Mouse (Mus musculus) brown adipose tissue, adult 24 weeks (tissue): Measurements from ENCODE around the gene Pgrmc2. TPM values are rescaled to one million over a fixed set of nuclear protein-coding genes. Genes with fewer than 3 reads are reported as not detected.

Experiments
- H3K27ac ChIP-seq: fragments of 200-500 bp; replicated peaks from 2 replicates; pipeline ENCODE4 v1.5.1; 2012; ENCODE audit warnings: low read depth, mild to moderate bottlenecking, low read length
- H3K4me1 ChIP-seq: fragments of 200-500 bp; 2 replicates; pipeline ENCODE4 v1.6.1; 2012; ENCODE audit warnings: low read length, mixed read lengths; ENCODE audit not compliant: control insufficient read depth, insufficient read depth, insufficient read length
- H3K4me3 ChIP-seq: fragments of 200-500 bp; 2 replicates; pipeline ENCODE4 v1.5.1; 2012; ENCODE audit warnings: low read depth, mild to moderate bottlenecking, low read length, moderate library complexity; ENCODE audit not compliant: insufficient read depth
- polyA plus RNA-seq: library from polyadenylated mRNA; stranded (reverse); fragments of >200 nt; gene quantifications from 2 replicates; pipeline ENCODE4 v1.2.4, GENCODE M21; 2012; ENCODE audit not compliant: missing spikeins, insufficient read depth, insufficient read length

Gene Pgrmc2
- polyA plus RNA-seq = 70.7 and 98.3 TPM in 2 replicates

DNA sequence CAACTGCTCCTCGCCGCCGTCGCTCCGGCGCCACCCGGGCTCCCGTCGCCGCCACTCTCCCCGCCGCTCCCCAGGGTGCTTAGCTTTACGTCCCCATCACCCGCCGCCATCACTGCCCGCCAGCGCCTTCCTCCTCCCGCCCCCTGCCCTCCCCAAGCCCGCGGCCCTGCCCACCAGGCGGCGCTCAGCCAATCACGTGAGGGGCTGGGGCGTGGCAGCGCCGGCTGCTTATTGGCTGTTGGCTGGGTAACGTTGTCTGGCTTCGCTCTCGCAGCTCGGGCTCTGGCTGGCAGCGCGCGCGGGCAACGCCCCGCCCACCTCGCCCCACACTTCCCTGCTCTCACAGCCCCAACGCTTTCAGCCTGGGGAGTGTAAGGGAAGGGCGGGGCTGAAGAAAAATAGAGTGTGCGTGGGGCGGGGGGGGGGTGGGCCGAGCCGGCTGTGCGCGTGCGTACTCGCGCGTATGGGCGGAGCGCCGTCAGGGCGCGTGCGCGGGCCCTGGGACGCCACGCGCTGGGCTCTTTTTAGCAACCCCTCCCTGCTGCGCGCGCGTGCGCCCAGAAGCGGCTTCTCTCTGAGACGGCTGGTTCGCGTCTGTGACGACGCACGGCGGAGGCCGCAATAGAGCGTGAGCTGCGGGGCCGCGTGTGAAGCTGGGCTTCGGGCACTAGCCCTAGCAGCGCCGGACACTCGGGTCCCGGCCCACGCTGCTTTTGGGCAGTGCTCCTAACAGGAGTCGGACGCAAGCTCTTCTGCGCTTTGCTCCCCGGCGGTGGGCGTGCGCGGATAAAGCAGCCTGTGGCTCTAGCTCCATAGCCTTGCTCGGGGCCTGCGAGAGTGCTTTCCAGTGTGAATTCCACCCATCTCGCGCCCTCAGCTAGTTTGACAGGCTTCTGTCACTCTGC lies at the start of gene Pgrmc2:
Gene Pgrmc2, minus strand, starts transcription at position 162 of the 905 bp plus-strand sequence.
- Histone ChIP-seq H3K27ac (peak within 1 kb of the TSS; percentile 66), H3K4me1 (no peaks in the 10 kb centered on the region)

DNA sequence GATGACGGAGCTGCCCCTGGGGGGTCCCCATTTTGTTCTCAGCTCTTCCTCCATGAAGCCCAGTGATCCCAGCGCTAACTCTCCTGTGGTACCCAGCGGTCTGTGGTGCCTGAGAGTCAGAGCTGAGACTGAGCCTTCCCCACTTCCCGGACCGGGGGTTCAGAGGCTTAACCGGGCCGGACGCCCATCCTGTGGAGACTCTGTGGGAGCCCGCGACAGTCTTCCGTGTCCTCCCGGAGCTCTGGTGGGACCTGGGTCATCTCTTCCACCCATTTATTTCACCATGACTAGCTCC lies 41.1 kb upstream of the Pgrmc2 start:
- H3K27ac ChIP-seq = no peak overlapping the region
- H3K4me1 ChIP-seq = no peaks in the 10 kb centered on the region
- H3K4me3 ChIP-seq = no peak overlapping the region

More for the DNA sequence above, at the start of gene Pgrmc2:
- peak within 1 kb of the TSS; percentile 82 for H3K4me3 ChIP-seq

DNA sequence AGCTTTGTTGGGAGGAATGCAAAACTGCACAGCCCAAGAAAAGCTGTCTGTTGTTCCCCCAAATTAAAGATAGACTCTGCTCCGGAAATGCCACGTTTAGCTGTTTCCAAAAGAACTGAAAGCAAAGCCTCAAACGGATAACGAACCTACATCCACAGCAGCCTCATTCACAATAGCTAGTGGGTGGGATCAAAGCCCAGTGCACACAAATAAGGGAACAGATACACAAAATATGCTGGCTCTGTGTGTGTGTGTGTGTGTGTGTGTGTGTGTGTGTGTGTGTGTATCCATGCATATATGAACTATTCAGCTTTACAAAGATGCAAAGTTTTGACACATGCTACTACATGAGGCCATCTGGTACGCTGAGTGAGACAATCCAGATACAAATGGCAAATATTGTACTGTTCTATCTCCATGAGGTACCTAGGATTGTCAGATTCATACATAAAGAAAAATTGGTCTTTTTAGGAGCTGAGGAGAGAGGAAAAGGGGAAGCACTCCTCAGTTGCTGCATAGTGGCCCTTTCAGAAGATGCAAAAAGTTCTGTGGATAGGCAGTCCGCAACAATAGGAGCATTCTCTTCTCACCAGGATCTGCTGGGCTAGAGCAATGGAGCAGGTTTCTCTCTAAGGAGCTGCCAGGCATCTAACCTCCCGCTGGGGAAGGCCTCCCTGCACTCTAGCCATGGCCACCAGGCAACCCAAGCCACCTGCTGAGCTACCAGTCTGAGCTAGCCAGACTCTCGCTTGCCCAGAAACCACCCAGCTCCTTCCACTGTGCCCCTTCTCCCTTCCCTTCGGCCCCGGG lies 40.5 kb upstream of the Pgrmc2 start:
- H3K4me1 ChIP-seq = no peaks in the 10 kb centered on the region
- no peak overlapping the region for H3K4me3 ChIP-seq
- H3K27ac ChIP-seq = no peak overlapping the region

DNA sequence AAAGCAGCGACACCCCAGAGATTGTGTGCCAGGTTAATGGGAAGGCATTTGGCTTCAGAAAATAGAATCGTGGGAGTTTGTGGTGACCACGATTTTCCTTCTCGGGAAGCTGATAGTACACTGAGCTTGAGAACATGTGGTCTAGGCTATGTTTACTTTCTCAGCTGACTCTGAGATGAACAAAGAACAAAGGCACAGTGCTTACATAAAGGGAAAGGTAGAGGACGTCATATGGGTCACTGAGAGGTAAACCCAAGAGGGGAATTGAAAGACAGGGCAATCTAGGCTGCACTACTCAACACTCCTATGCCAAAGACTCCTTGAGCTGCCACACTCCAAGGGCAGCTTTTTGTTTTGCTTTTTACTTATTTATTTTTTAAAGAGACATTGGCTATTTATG lies 35.3 kb upstream of the Pgrmc2 start:
- H3K4me3 ChIP-seq = no peak overlapping the region
- H3K4me1 ChIP-seq = no peaks in the 10 kb centered on the region
- H3K27ac ChIP-seq = no peak overlapping the region

DNA sequence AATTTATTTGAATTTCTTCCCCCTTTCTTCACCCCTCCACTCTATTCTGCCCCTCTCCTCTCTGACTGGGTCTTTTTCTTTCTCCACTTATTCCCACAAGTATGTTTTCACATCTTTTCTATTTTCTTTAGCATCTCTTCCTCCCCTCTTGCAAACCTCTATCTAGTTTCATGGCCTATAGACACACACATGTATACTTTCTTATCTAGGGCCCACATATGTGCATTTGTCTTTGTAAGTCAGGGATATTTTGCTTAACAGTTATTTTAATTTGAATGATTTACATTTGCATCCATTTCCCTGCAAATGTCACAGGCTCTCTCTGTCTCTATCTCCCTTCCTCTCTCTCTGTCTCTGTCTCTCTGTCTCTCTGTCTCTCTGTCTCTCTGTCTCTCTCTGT lies 34.6 kb upstream of the Pgrmc2 start:
- H3K4me3 ChIP-seq = no peak overlapping the region
- H3K4me1 ChIP-seq = no peaks in the 10 kb centered on the region
- H3K27ac ChIP-seq = no peak overlapping the region

DNA sequence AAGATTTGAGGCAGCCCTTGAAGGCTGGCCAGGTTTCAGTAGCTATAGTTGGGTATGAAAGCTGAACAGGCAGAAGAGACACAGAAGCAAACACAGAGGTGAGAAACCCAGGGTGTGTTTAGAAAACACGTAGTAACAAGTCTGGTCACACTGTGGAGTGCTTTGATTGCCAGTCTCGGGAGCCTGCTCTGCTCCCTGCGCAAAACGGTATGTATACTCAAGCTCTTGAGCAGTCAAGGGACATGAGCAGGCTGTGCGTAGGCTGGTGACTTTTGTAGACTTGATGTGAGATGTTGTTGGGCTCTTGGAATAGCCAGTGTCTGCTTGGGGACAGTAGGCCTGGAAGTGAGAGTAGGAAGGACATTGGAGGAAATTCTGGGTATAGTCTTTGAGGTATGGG lies 30.3 kb upstream of the Pgrmc2 start:
- H3K4me3 ChIP-seq = no peak overlapping the region
- H3K27ac ChIP-seq = no peak overlapping the region
- 0 out of 2 replicates have a peak, but pooled peaks cover under 1% of the 10 kb centered on the region for H3K4me1 ChIP-seq

DNA sequence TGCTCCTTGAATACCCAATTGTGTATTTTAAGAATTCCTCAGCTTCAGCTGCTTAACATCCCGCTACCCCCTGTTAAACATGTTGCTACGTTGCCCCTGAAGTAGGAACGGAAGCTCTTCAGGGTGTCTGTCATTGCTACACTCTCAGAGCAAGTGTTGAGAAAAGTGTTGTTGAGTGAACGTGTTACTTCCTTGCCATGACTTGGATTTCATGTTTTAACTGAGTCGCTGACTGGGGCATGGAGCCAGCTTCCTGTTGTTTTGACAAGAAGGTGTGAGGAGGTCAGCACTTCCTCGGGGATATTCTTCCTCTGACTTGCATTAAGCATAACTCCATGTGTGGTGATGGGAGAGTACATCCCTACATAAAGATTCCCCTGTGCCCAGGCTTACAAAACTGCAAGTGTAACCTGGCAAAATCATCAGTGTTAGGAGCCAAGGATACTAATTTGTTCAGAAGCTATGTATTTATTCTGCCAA lies 25.5 kb upstream of the Pgrmc2 start:
- Histone ChIP-seq H3K27ac (no peak overlapping the region), H3K4me1 (0 out of 2 replicates have a peak, but pooled peaks cover 2% of the 10 kb centered on the region), H3K4me3 (no peak overlapping the region)

DNA sequence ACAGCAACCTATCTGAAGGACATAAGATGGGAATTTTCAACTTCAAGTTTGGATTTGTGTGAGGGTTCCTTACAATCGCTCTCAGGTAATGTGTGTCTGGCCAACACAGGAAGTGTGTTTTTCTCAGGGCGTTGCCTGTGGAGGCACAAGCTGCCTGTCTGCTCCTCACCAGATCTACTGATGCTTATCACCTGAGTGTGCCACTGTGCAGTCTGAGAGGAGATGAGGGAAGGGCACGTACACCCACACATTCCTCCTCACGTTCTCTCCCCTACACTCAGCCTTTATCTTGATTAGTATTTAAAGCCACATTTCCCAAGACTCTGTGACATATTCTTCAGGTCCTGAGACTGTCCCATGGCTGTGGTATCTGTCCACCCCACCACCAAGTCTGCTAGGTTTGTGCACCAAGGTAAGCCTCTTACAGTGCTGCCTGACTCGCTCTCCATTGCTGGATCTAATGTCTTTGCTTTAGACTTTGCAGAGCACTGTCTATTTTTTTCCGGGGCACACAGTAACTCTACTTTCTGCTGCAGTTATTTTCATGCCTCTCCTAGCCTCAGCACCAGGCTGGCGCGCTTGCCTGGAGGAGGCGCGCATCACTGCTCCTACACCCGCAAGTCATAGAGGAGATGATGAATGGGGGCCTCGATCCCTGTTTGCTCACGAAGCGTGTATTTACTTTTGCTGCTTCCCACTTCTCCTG lies 24.9 kb upstream of the Pgrmc2 start:
- Histone ChIP-seq H3K27ac (no peak overlapping the region), H3K4me3 (no peak overlapping the region), H3K4me1 (0 out of 2 replicates have a peak, but pooled peaks cover 2% of the 10 kb centered on the region)

DNA sequence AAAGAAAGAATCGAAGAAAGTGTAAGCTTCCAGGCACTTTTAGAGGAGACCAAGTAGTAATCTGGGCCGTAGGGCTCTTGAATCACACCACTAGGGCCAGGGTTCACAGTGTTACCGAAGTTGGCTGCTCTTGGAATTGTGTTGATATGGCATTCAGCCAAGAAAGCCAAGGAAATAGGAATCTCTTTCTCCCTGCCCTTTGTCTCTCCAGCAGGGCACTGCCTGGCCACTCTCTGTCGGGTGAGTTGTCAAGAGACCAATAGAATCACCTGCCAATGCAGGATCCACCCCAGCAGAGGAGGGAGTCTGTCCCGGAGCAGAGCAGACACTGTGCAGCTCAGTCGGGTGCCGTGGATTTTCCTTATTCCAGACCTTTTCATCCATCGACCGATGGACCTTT lies 19.1 kb upstream of the Pgrmc2 start:
- H3K4me1 ChIP-seq = 0 out of 2 replicates have a peak, but pooled peaks cover 2% of the 10 kb centered on the region
- peak overlapping the region; percentile 58 for H3K27ac ChIP-seq

DNA sequence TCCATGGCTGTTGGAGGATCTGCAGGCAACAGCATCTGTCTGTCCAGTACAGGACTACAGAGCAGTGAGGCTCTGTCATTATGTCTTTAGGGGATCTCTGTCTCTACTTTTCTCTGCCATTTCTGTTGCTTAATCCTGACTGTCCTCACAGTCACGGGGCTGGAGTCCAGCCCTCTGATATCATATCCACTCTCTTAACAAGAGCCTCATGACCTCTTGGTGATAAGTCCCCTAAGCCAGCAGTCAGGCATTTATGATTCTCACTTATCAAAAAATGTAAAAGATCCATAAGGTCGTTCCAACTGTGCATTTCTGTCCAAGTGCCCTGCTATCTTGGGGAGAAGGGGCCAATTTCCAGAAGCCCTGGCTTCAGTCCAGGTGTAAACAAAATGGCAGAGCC lies 17.3 kb upstream of the Pgrmc2 start:
- 0 out of 2 replicates have a peak, but pooled peaks cover 2% of the 10 kb centered on the region for H3K4me1 ChIP-seq
- no peak overlapping the region for H3K27ac ChIP-seq
- H3K4me3 ChIP-seq = no peak overlapping the region

More for the DNA sequence above, 19.1 kb upstream of the Pgrmc2 start:
- no peak overlapping the region for H3K4me3 ChIP-seq

DNA sequence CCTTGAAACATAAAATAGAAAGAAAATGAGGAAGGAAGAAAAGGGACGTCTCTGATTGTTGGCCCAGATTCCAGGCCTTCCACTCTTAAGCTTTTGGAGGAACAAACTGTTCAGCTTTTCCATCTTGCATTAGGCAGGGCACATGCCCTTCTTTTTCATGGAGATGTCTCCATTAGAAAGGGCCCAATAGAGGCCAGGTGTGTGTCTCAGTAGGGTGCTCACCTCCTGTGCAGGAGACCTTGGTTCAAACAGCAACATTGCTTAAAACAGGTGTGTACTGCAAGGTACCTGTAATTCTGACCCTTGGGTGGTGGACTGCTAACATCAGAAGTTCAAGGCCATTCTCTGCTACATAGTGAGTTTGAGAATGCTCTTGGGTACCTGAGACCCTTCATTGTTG lies 16.8 kb upstream of the Pgrmc2 start:
- H3K4me3 ChIP-seq = no peak overlapping the region
- H3K27ac ChIP-seq = no peak overlapping the region
- 0 out of 2 replicates have a peak, but pooled peaks cover 2% of the 10 kb centered on the region for H3K4me1 ChIP-seq

DNA sequence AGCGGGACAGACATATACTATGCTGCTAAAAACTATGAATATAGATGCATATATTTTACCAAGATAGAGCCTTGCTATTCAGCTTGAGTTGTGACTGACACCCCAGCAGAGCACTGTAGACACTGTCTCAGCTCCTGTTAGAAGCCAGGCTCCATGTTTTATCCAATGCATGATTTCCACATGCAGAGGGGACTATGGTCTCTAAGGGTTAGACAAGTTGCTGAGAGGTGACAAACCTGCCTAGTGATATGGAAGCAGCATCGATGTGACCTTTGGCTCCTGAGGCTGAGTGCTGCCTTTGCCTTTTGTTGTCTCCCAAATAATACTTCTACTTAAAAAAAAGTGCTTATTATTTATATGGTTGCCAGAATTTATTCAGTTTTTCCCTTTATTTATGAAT lies 10.4 kb upstream of the Pgrmc2 start:
- Histone ChIP-seq H3K4me1 (no peaks in the 10 kb centered on the region), H3K27ac (no peak overlapping the region), H3K4me3 (no peak overlapping the region)

DNA sequence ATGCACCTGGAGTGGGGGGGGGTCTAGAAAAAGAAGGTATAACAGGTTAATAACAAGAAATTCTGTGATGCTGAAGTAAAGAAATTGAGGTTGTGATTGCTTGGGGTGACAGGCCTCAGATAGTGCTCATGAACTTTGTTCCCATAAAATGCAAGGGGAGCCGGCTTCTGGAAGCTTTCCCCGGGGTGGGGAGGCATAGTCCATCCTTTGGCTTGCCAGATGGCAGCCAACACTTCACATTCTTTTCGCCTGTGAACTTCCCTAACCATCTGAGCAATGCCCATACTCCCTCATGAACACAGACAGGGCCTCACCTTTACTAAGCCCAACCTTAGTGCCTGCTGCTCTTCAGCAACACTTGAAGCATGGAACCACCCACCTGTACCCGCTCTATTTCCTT lies 9.5 kb upstream of the Pgrmc2 start:
- Histone ChIP-seq H3K4me3 (no peak overlapping the region), H3K4me1 (no peaks in the 10 kb centered on the region), H3K27ac (no peak overlapping the region)

DNA sequence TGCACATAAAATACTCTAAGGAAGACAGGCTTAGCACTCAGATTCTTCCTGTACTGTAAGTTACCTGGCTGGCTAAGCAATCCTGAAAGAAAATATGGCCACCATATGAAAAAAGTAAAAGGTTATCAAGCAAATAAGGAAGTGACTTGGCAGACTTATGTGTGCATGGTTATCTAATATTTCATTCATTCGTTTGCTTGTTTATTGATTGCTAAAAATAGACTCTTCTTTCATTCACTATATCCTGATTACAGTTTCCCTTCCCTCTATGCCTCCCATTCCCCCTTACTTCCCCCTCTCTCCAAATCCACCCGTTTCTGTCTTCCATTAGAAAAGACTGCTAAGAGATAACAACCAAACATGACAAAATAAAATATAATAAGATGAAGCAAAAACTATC lies 8.0 kb upstream of the Pgrmc2 start:
- Histone ChIP-seq H3K4me1 (no peaks in the 10 kb centered on the region), H3K27ac (no peak overlapping the region), H3K4me3 (no peak overlapping the region)

DNA sequence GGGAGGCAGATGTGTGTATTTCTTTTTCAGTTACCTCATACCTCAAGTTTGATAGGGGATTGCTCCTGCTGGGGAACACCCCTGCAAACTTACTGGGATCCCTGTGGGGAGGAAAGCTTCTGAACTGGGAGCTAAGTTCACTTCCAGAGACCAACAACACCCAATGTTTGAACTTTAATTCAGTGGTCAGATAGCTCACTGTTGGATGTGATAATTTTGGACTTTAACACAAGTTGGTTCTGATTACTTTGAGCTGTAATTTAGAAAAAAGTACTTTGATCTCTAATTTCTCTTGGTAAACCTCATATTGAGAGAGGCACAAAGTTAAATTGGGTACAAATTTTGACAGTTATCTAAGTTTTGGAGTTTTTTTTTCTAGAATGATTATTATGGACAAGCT lies 4.2 kb upstream of the Pgrmc2 start:
- Histone ChIP-seq H3K27ac (no peak overlapping the region), H3K4me1 (no peaks in the 10 kb centered on the region)

More for the DNA sequence above, 4.2 kb upstream of the Pgrmc2 start:
- H3K4me3 ChIP-seq = no peak overlapping the region
